Mouse (Mus musculus) myocyte (in vitro differentiated cells): ENCODE data around the gene Macrod2.

Source experiments
- CEBPB ChIP-seq: IDR thresholded peaks from 2 replicates; pipeline ENCODE4 v1.6.1; 2011; ENCODE audit warnings: mild to moderate bottlenecking, moderate library complexity; ENCODE audit not compliant: poor library complexity, insufficient read depth, severe bottlenecking
- E2F4 ChIP-seq: IDR thresholded peaks from one replicate; pipeline ENCODE4 v1.6.1; 2011; ENCODE audit warnings: mild to moderate bottlenecking, control low read depth, moderate library complexity; ENCODE audit not compliant: insufficient read depth
- MAX ChIP-seq: IDR thresholded peaks from one replicate; pipeline ENCODE4 v1.6.1; 2011; ENCODE audit warnings: low read depth, mild to moderate bottlenecking, control low read depth
- MYOG ChIP-seq, 3 experiments: IDR thresholded peaks; one replicate each; pipeline ENCODE4 v1.6.1; 2011; ENCODE audit warnings: control low read depth in 2 of 3, low read depth in 2 of 3, mild to moderate bottlenecking in 2 of 3; ENCODE audit not compliant: insufficient read length in 2 of 3, control insufficient read depth in 1 of 3, insufficient read depth in 1 of 3
- POLR2A ChIP-seq: IDR thresholded peaks from one replicate; pipeline ENCODE4 v1.6.1; 2011; ENCODE audit warnings: low read depth, mild to moderate bottlenecking, control low read depth, moderate library complexity; ENCODE audit not compliant: insufficient read length
- POLR2AphosphoS2 ChIP-seq: IDR thresholded peaks from one replicate; pipeline ENCODE4 v1.6.1; 2011; ENCODE audit warnings: low read depth, control low read depth; ENCODE audit not compliant: insufficient read length
- SRF ChIP-seq: IDR thresholded peaks from one replicate; pipeline ENCODE4 v1.6.1; 2011; ENCODE audit warnings: low read depth; ENCODE audit not compliant: control insufficient read depth, insufficient read length
- TCF12 ChIP-seq: IDR thresholded peaks from one replicate; pipeline ENCODE4 v1.6.1; 2011; ENCODE audit warnings: mild to moderate bottlenecking, control low read depth; ENCODE audit not compliant: poor library complexity, insufficient read depth, severe bottlenecking
- USF1 ChIP-seq: IDR thresholded peaks from one replicate; pipeline ENCODE4 v1.6.1; 2011; ENCODE audit warnings: low read depth, mild to moderate bottlenecking, control low read depth, moderate library complexity

DNA sequence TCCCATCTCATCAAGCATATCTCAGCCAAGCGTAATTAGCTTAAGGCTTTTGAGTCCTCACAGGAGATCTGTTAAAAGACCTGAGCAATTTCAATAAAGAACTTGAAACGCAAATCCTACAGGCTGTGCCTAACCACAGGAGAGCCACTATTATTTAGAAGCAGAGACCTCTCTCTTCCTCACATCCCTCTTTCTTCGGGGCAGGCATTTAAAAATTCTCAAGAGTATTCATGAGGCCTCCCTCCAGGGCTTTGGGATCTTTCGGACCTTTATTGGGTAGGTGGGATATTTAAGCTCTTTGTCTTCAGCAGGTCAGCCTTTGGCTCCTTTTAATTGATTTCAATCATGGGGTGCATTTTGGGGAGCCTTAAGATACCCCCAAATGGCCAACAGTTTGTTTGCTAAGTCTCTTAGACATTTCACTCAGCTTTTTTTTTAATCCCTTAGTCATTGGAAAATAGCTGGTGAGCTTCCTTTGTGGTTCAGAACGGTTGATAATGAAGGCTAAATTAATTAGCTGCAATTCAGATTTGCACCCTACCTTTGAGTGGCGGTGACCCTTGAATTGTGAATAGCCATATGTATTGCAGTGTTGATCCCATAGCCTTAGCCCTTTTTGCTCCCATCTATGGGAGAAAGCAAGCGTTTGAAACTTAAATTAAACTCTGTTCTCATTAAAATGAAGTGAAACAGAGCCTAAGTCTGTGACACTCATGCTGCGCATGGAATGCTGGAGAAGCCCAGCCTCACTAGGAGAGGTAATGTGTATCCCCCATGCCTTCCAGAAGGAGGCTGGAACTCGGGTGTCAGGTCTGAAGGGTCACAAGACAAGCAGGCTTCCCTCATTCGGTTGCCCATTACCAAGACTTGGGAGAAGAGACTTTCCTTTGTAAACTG is 1940.2 kb downstream of the Macrod2 start:
- TF ChIP-seq POLR2A, result no peak
- no peak for TF ChIP-seq SRF
- TF ChIP-seq CEBPB, result no peak
- no peak for TF ChIP-seq TCF12
- no peak for TF ChIP-seq E2F4
- no peak for TF ChIP-seq USF1
- no peak for TF ChIP-seq MYOG (IDR thresholded peaks at IDR 0.05; ENCODE audit: control insufficient read depth in 1 of 3, insufficient read depth in 1 of 3, insufficient read length in 2 of 3, low read depth in 2 of 3)
- no peak for TF ChIP-seq MAX
- TF ChIP-seq POLR2AphosphoS2, result no peak
